Mouse (Mus musculus) brown adipose tissue, adult 24 weeks (tissue): Measurements from ENCODE around the gene Epn3. TPM values are rescaled to one million over a fixed set of nuclear protein-coding genes. Genes with fewer than 3 reads are reported as not detected.
A peak's percentile ranks its signal among the peaks of the same experiment; 100 is the strongest.

Experiments
- H3K27ac ChIP-seq: fragments of 200-500 bp; replicated peaks from 2 replicates; pipeline ENCODE4 v1.5.1; 2012; ENCODE audit warnings: low read depth, mild to moderate bottlenecking, low read length
- H3K4me1 ChIP-seq: fragments of 200-500 bp; 2 replicates; pipeline ENCODE4 v1.6.1; 2012; ENCODE audit warnings: low read length, mixed read lengths; ENCODE audit not compliant: control insufficient read depth, insufficient read depth, insufficient read length
- H3K4me3 ChIP-seq: fragments of 200-500 bp; 2 replicates; pipeline ENCODE4 v1.5.1; 2012; ENCODE audit warnings: low read depth, mild to moderate bottlenecking, low read length, moderate library complexity; ENCODE audit not compliant: insufficient read depth
- polyA plus RNA-seq: library from polyadenylated mRNA; stranded (reverse); fragments of >200 nt; gene quantifications from 2 replicates; pipeline ENCODE4 v1.2.4, GENCODE M21; 2012; ENCODE audit not compliant: missing spikeins, insufficient read depth, insufficient read length

The Epn3 gene
- not detected in 2 replicates for polyA plus RNA-seq

GRCm38 (mm10) chr11:94499661-94500152, at the start of gene Epn3:
Gene Epn3, minus strand, starts transcription at chr11:94499974.
- H3K4me1 ChIP-seq = peaks cover 6% of the 10 kb centered on the region
- 0 out of 2 replicates have a peak within 1 kb of the TSS, but pooled peaks have one; percentile 10 for H3K4me3 ChIP-seq
- no peak within 1 kb of the TSS for H3K27ac ChIP-seq

GRCm38 (mm10) chr11:94548888-94549690, 49.3 kb upstream of the Epn3 start, which contains the start of gene Rsad1:
Gene Rsad1, minus strand, starts transcription at chr11:94549255.
- H3K4me1 ChIP-seq = no peaks in the 10 kb centered on the region; the same call in 1 of the 2 replicates
- H3K27ac ChIP-seq = peak within 1 kb of the TSS; percentile 89
- peak within 1 kb of the TSS; percentile 87 for H3K4me3 ChIP-seq

GRCm38 (mm10) chr11:94548041-94548784, 48.4 kb upstream of the Epn3 start:
- H3K4me3 ChIP-seq = peak overlapping the region; percentile 87
- H3K27ac ChIP-seq = peak overlapping the region; percentile 89
- H3K4me1 ChIP-seq = no peaks in the 10 kb centered on the region; the same call in 1 of the 2 replicates

- Histone ChIP-seq H3K4me3 (no peak overlapping the region), H3K4me1 (no peaks in the 10 kb centered on the region; the same call in 1 of the 2 replicates), H3K27ac (no peak overlapping the region)
These were observed 47.5 kb upstream of the Epn3 start for GRCm38 (mm10) chr11:94547271-94547670.

- H3K27ac ChIP-seq = no peak overlapping the region
- no peak overlapping the region for H3K4me3 ChIP-seq
- no peaks in the 10 kb centered on the region; the same call in 1 of the 2 replicates for H3K4me1 ChIP-seq
These were observed 46.6 kb upstream of the Epn3 start for GRCm38 (mm10) chr11:94546381-94546780.

GRCm38 (mm10) chr11:94544422-94544821, 44.6 kb upstream of the Epn3 start:
- no peak overlapping the region for H3K27ac ChIP-seq
- no peak overlapping the region; the same call in 1 of the 2 replicates for H3K4me3 ChIP-seq
- H3K4me1 ChIP-seq = no peaks in the 10 kb centered on the region; the same call in 1 of the 2 replicates

GRCm38 (mm10) chr11:94543932-94544331, 44.2 kb upstream of the Epn3 start:
- H3K4me3 ChIP-seq = peak overlapping the region; percentile 12; the same call in 1 of the 2 replicates
- H3K4me1 ChIP-seq = no peaks in the 10 kb centered on the region
- no peak overlapping the region for H3K27ac ChIP-seq

GRCm38 (mm10) chr11:94543344-94543743, 43.6 kb upstream of the Epn3 start:
- Histone ChIP-seq H3K4me3 (no peak overlapping the region), H3K27ac (no peak overlapping the region), H3K4me1 (no peaks in the 10 kb centered on the region)

GRCm38 (mm10) chr11:94542400-94542799, 42.6 kb upstream of the Epn3 start:
- Histone ChIP-seq H3K4me1 (no peaks in the 10 kb centered on the region), H3K27ac (no peak overlapping the region)

GRCm38 (mm10) chr11:94539761-94540160, 40.0 kb upstream of the Epn3 start:
- Histone ChIP-seq H3K4me1 (no peaks in the 10 kb centered on the region), H3K27ac (no peak overlapping the region), H3K4me3 (no peak overlapping the region)

More at GRCm38 (mm10) chr11:94542400-94542799, 42.6 kb upstream of the Epn3 start:
- no peak overlapping the region for H3K4me3 ChIP-seq

- Histone ChIP-seq H3K4me3 (no peak overlapping the region), H3K27ac (no peak overlapping the region), H3K4me1 (no peaks in the 10 kb centered on the region)
These were observed 39.0 kb upstream of the Epn3 start for GRCm38 (mm10) chr11:94538733-94539292.

GRCm38 (mm10) chr11:94533171-94533570, 33.4 kb upstream of the Epn3 start:
- Histone ChIP-seq H3K4me1 (no peaks in the 10 kb centered on the region), H3K4me3 (no peak overlapping the region), H3K27ac (no peak overlapping the region)

GRCm38 (mm10) chr11:94528879-94529278, 29.1 kb upstream of the Epn3 start:
- Histone ChIP-seq H3K4me1 (no peaks in the 10 kb centered on the region), H3K27ac (no peak overlapping the region), H3K4me3 (no peak overlapping the region)

GRCm38 (mm10) chr11:94526171-94526879, 26.6 kb upstream of the Epn3 start:
- Histone ChIP-seq H3K4me3 (no peak overlapping the region), H3K27ac (no peak overlapping the region), H3K4me1 (no peaks in the 10 kb centered on the region)
